Mouse (Mus musculus): ENCODE data around the gene Lgi4.

DNA sequence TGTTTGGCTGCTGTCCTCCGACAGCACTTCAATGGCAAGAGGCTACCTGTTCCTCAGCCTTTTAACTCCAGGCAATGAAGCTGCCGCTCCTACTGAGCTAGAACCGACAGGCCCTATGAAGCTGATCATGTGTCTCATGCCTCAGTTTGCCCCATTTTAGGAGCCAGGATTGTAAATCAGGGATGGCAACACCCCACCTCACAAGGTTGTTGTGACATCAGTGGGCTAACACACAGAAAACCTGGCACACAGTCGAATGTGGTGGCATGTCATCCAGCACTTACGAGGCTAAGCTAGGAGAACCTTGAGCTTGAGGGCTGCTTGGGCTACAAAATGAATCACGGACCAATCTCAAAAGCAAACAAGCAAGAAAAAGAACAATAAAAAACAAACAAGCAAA, 931 bp upstream of the Lgi4 start:
- TF ChIP-seq CHD2 (IDR thresholded peaks at IDR 0.05; ENCODE audit: low read depth, low read length), result no peak
- TF ChIP-seq ZC3H11A (IDR thresholded peaks at IDR 0.05; ENCODE audit: borderline replicate concordance, low read depth, low read length), result no peak
